Mouse (Mus musculus) ES-CJ7 (cell line): ENCODE data around the gene Wscd2.

Experiments used
- DNase-seq: peaks from one replicate; pipeline ENCODE4 v3.0.0; 2011; ENCODE audit warnings: low read depth, low spot score

Wscd2 gene

DNA sequence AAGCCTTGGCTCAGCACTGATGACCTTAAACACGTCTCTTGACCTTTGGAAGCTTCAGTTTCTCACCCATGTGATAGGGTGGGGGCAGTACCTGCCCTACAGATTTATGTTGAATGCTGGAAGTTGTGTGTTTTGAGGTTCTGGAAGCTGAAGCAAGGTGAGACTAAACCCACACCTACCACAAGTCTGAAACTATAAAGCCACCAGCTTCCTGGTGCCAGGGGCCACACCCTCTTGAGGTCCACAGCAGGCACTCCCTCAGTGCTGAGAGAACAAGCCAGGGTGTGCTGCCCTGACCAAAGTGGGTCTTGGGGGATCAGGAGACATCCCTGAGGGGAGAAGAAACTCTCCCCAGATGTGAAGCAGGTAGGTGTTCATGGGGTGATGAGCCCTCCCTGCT is 48.7 kb downstream of the Wscd2 start:
- DNase-seq = no peak

DNA sequence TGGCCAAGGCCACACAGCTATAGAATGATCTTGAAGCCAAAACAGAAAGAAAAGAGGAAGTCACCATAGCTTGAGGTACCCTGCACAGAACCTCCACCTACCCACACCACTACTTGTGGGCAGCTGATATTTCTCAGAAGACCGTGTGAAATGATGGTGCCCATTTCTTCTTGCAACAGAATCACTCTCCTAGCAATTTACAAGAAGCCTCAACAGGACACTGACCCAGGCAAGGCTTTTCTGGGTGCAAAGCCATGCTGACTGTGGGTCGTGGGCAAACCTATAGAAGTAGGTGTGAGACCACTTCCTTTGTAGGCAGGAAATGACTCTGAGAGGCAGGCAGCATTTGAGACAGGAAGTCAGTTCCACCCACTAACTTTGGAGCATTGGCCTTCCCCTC is 49.3 kb downstream of the Wscd2 start:
- DNase-seq = no peak

- DNase-seq = no peak
These were observed 49.7 kb downstream of the Wscd2 start for GRCm38 (mm10) chr5:113539858-113540257.

GRCm38 (mm10) chr5:113541196-113541595 is 51.1 kb downstream of the Wscd2 start:
- DNase-seq = no peak

GRCm38 (mm10) chr5:113542885-113543476 is 52.8 kb downstream of the Wscd2 start:
- no peak for DNase-seq

GRCm38 (mm10) chr5:113547949-113548700 is 58.0 kb downstream of the Wscd2 start:
- peak; percentile 68 for DNase-seq

- DNase-seq = no peak
These were observed 60.1 kb downstream of the Wscd2 start for GRCm38 (mm10) chr5:113550249-113550648.

GRCm38 (mm10) chr5:113550759-113551158 is 60.6 kb downstream of the Wscd2 start:
- DNase-seq = peak; percentile 94

DNA sequence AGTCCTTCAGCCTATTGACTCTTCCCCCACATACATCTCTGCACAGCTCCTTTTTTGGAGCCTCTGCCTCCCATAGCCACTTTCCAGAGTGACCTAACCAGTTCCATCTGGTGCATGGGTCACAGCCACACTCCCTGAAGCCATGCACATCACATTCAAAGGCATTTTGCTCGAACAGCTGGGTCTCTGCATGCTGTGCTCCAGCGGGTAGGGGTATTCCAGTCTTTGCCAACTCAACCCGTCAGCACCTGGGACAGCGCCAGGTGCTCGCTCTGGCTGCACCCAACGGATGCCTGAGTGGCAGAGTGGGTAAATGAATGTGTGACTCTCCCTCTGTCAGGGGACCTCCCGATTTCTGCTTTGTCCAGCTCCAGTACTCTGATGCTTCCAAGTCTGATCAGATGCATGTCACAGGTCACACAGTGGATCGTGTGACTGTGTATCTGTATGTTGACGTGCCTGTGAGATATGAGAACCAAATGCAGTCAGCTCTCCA is 63.3 kb downstream of the Wscd2 start:
- DNase-seq = peak; percentile 42

GRCm38 (mm10) chr5:113554095-113554494 is 64.0 kb downstream of the Wscd2 start:
- DNase-seq = no peak

DNA sequence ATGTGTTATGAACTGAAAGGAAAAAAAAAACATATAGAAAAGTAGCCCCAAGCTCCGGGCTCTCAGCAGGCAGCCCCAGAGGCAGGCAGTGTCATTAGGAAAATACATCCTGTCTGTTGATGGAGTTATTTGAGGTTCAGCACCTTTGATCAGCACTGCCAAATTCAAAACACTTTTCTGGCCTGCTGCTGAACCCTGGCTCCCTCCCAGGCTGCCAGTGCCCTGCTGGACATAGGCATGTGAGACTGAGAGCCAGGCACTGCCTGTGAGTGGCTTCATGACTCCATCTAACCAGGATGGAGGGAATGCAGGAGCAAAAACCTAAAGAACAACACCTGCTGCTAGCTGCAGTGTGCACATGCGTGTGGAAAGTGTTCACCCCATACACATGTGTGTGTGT is 64.4 kb downstream of the Wscd2 start:
- no peak for DNase-seq

DNA sequence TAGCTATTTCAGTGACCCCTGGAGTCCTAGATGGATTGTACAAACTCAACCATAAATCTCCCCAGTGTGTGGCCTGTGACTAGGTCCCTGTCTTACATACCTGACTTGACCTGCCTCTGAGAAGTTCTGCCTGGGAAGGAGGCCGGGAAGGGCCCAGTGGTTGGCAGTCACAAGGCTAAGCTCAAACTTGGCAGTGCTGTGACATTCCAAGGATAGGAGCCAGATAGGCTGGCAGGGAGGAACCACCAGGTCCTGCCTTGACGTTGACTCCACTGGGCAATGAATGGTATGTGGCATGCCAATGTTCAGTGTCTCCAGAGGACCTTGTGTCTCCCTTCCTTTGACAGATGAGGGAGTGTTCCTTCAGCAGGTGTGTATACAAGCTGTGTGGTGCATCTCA is 65.6 kb downstream of the Wscd2 start:
- DNase-seq = no peak

GRCm38 (mm10) chr5:113558065-113558464 is 67.9 kb downstream of the Wscd2 start:
- DNase-seq = no peak

DNA sequence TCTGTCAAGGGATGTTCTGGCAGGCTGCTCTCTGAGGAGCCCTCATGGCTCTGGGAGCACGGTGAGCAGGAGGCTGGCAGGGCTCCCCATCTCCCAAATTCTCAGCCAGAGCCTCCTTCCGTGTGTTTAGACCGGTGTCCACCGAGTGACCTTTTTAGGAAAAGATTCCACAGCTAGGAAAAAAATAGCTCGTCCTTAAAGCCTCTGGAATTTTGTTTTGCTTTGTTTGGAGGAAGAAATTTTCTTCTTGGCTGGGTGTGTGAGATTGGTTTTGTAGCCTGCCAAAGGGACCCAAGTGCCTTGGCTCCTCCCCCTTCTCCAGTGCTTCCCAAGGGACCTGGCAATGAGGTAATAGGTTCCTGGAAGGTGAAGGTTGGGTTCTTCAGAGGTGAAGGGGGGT is 69.5 kb downstream of the Wscd2 start:
- DNase-seq = no peak

DNA sequence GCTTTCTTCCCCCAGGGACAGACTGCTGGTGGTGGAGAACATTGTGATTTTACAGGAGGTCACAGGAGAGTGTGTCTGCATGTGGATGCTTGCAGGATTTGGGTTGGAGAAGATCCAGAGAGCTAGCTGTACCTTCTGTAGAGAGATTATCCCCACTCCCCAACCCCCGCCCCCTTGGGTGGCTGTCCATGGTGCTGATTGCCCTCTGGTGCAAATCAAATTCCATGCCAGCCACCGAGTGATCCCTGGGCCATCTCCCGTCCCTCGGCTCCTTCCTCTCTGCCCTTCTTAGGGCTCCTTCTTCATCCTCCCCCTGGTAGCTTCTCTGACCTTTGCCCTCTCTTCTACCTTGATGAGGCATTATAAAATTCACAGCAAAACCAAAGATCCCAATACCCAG is 74.3 kb downstream of the Wscd2 start:
- no peak for DNase-seq

- no peak for DNase-seq
These were observed 75.1 kb downstream of the Wscd2 start for GRCm38 (mm10) chr5:113565101-113565854.

DNA sequence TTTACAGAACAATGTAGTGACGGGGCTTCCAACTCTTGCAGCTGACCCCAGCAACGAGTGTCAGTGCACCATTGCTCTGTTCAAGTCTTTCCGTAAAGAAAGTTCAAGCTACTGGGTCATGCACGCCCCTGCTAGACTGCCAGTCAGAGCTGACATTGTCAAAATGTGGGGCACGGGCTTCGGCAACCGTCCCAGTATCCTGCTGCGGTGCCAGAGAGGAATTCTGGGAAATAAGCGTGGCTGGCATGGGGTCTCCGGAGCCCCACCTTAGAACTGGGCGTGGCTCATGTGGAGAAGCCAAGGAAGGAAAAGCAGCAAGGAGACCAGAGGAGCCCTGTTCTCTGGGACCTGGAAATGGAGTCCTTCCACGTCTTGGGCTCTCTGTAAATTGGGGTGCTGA is 75.7 kb downstream of the Wscd2 start:
- peak; percentile 32 for DNase-seq

- DNase-seq = peak; percentile 79
These were observed 80.1 kb downstream of the Wscd2 start for GRCm38 (mm10) chr5:113570056-113570717.

GRCm38 (mm10) chr5:113577555-113577954 is 87.4 kb downstream of the Wscd2 start:
- no peak for DNase-seq

- DNase-seq = no peak
These were observed 88.3 kb downstream of the Wscd2 start for GRCm38 (mm10) chr5:113578428-113578827.

DNA sequence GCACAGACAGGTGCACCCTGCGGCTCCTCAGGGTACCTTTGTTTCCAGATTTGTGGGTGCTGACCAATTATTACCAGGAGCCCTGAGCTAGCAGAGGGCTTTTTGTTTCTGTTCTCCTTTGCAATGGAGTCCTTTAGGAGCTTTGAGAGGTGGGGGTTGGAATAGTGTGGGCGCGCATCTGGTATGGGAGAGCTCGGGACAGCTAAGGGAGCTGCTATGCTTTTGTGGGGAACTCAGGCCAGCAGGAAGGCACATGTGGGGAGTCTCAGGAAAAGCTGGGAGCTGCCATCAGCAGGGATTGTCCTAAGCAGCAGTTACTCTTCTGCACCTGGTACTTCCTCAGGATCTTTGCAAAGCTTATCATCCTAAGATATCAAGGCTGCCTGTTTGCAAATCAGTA is 89.0 kb downstream of the Wscd2 start:
- no peak for DNase-seq

DNA sequence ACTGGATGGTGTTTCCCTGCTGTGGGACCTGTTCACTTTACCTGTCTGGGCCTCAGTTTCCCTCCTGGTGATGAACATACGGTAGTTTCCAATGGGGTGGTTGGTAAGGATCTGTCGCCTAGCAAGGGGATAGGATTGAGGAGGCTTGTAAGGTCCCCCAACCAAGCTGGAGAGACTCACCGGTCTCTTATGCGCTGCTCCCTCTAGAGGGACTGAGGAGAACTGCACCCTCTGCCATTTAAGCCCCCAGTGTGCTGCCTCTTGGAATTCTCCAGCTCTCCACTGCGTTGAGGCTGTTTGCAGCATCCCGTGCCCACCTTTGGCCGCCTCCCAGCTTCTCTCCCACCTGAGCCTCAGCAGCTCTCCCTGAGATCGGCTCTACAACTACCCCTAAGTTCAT is 90.1 kb downstream of the Wscd2 start:
- DNase-seq = peak; percentile 89
